Mouse (Mus musculus): ENCODE measurements at regions not wholly inside any gene's neighbourhood (a gene's known extent, or its start where the extent isn't known, plus 50 kb on each side); places are given as distances from the start of the nearest gene placed in this dataset.

- no peaks in the 10 kb centered on the region for H3K27me3 ChIP-seq (ENCODE audit: control insufficient read depth, insufficient read depth, low read length)
- H3K9me3 ChIP-seq (ENCODE audit: control insufficient read depth, low read length), result no peaks in the 10 kb centered on the region
- H3K9ac ChIP-seq (ENCODE audit: low read depth, low read length), result no peak overlapping the region
- H3K4me3 ChIP-seq (ENCODE audit: low read length), result no peak overlapping the region
- ATAC-seq (ENCODE audit: low FRiP score, low TSS enrichment), result no peak
- no peak overlapping the region for H3K27ac ChIP-seq (ENCODE audit: low read depth, low read length)
- WGBS, result 72% methylated on average over 1 of the region's 1 CpGs
- no peak overlapping the region for H3K4me2 ChIP-seq (replicated peaks; ENCODE audit: low read depth, low read length)
- no peaks in the 10 kb centered on the region for H3K36me3 ChIP-seq (ENCODE audit: control insufficient read depth, insufficient read depth, low read length)
- no peaks in the 10 kb centered on the region for H3K4me1 ChIP-seq (ENCODE audit: control insufficient read depth, insufficient read depth, low read length)
These were observed 346.8 kb upstream of the Prkd1 start for GRCm38 (mm10) chr12:50995664-50996063.

- no peak for ATAC-seq (ENCODE audit: low FRiP score, low TSS enrichment)
- Histone ChIP-seq H3K4me3 (ENCODE audit: low read length) (no peak overlapping the region), H3K9me3 (ENCODE audit: control insufficient read depth, low read length) (no peaks in the 10 kb centered on the region), H3K4me2 (replicated peaks; ENCODE audit: low read depth, low read length) (no peak overlapping the region), H3K9ac (ENCODE audit: low read depth, low read length) (no peak overlapping the region), H3K4me1 (ENCODE audit: control insufficient read depth, insufficient read depth, low read length) (no peaks in the 10 kb centered on the region), H3K27me3 (ENCODE audit: control insufficient read depth, insufficient read depth, low read length) (no peaks in the 10 kb centered on the region), H3K27ac (ENCODE audit: low read depth, low read length) (no peak overlapping the region), H3K36me3 (ENCODE audit: control insufficient read depth, insufficient read depth, low read length) (no peaks in the 10 kb centered on the region)
- WGBS, result 75% methylated on average over 12 of the region's 12 CpGs
These were observed 340.8 kb upstream of the Prkd1 start for GRCm38 (mm10) chr12:50989561-50990325.

DNA sequence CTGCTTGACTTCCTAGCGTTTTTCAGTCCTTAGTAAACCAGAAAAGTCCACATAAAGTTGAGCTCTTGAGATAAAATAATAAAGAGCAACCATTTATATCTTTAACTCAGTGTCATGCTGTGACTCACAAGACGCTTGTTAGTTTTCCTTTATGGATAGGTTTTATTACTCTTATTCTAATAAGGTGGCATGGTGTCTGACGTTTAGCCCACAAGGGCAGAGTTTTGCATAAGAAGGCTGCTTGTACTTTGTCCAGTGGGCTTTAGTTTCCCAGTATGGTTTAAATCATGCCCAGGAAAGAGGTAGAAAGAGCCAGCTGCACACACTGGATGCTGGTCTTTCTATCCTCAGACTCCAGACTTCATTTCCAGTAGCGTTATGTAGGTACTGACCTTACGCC lies 332.4 kb upstream of the Prkd1 start:
- Histone ChIP-seq H3K27me3 (ENCODE audit: control insufficient read depth, insufficient read depth, low read length) (no peaks in the 10 kb centered on the region), H3K36me3 (ENCODE audit: control insufficient read depth, insufficient read depth, low read length) (no peaks in the 10 kb centered on the region), H3K4me1 (ENCODE audit: control insufficient read depth, insufficient read depth, low read length) (no peaks in the 10 kb centered on the region), H3K27ac (ENCODE audit: low read depth, low read length) (no peak overlapping the region), H3K9ac (ENCODE audit: low read depth, low read length) (no peak overlapping the region), H3K4me2 (replicated peaks; ENCODE audit: low read depth, low read length) (no peak overlapping the region), H3K9me3 (ENCODE audit: control insufficient read depth, low read length) (no peaks in the 10 kb centered on the region), H3K4me3 (ENCODE audit: low read length) (no peak overlapping the region)
- ATAC-seq (ENCODE audit: low FRiP score, low TSS enrichment), result no peak
- 83% methylated on average over 5 of the region's 5 CpGs for WGBS

DNA sequence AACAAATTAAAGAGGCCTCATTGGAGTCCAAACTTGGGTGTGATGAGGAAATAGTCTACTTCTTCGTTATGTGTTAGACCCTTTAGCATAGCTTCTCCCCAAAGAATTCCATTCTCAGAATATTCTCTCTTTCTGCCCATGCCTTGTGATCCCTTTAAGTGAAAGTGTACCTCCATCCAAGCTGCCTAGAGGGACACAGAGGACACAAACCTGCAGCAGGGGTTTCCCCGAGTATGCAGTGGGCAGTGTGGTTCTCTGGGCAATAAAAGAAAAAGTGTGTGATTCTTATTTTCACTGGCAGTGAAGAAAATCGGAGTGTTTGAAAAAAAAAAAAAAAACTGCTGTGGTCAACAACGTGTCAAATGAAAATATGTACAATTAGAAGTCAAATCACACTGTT lies 331.9 kb upstream of the Prkd1 start:
- Histone ChIP-seq H3K27ac (ENCODE audit: low read depth, low read length) (no peak overlapping the region), H3K4me2 (replicated peaks; ENCODE audit: low read depth, low read length) (no peak overlapping the region), H3K4me1 (ENCODE audit: control insufficient read depth, insufficient read depth, low read length) (no peaks in the 10 kb centered on the region), H3K9ac (ENCODE audit: low read depth, low read length) (no peak overlapping the region), H3K4me3 (ENCODE audit: low read length) (no peak overlapping the region), H3K9me3 (ENCODE audit: control insufficient read depth, low read length) (no peaks in the 10 kb centered on the region), H3K27me3 (ENCODE audit: control insufficient read depth, insufficient read depth, low read length) (no peaks in the 10 kb centered on the region), H3K36me3 (ENCODE audit: control insufficient read depth, insufficient read depth, low read length) (no peaks in the 10 kb centered on the region)
- ATAC-seq (ENCODE audit: low FRiP score, low TSS enrichment), result no peak
- WGBS, result 74% methylated on average over 4 of the region's 4 CpGs

- no peaks in the 10 kb centered on the region for H3K9me3 ChIP-seq (ENCODE audit: control insufficient read depth, low read length)
- H3K4me3 ChIP-seq (ENCODE audit: low read length), result no peak overlapping the region
- 93% methylated on average over 1 of the region's 1 CpGs for WGBS
- no peak overlapping the region for H3K27ac ChIP-seq (ENCODE audit: low read depth, low read length)
- no peak overlapping the region for H3K4me2 ChIP-seq (replicated peaks; ENCODE audit: low read depth, low read length)
- H3K27me3 ChIP-seq (ENCODE audit: control insufficient read depth, insufficient read depth, low read length), result no peaks in the 10 kb centered on the region
- no peaks in the 10 kb centered on the region for H3K4me1 ChIP-seq (ENCODE audit: control insufficient read depth, insufficient read depth, low read length)
- no peak for ATAC-seq (ENCODE audit: low FRiP score, low TSS enrichment)
- H3K9ac ChIP-seq (ENCODE audit: low read depth, low read length), result no peak overlapping the region
- H3K36me3 ChIP-seq (ENCODE audit: control insufficient read depth, insufficient read depth, low read length), result no peaks in the 10 kb centered on the region
These were observed 321.8 kb upstream of the Prkd1 start for GRCm38 (mm10) chr12:50970759-50971122.

- Histone ChIP-seq H3K36me3 (ENCODE audit: control insufficient read depth, insufficient read depth, low read length) (no peaks in the 10 kb centered on the region), H3K9ac (ENCODE audit: low read depth, low read length) (no peak overlapping the region), H3K4me1 (ENCODE audit: control insufficient read depth, insufficient read depth, low read length) (no peaks in the 10 kb centered on the region), H3K4me3 (ENCODE audit: low read length) (no peak overlapping the region), H3K9me3 (ENCODE audit: control insufficient read depth, low read length) (no peaks in the 10 kb centered on the region), H3K27me3 (ENCODE audit: control insufficient read depth, insufficient read depth, low read length) (no peaks in the 10 kb centered on the region), H3K27ac (ENCODE audit: low read depth, low read length) (no peak overlapping the region), H3K4me2 (replicated peaks; ENCODE audit: low read depth, low read length) (no peak overlapping the region)
- WGBS, result 85% methylated on average over 4 of the region's 4 CpGs
- no peak for ATAC-seq (ENCODE audit: low FRiP score, low TSS enrichment)
These were observed 321.2 kb upstream of the Prkd1 start for GRCm38 (mm10) chr12:50969887-50970758.

- no peaks in the 10 kb centered on the region for H3K27me3 ChIP-seq (ENCODE audit: control insufficient read depth, insufficient read depth, low read length)
- H3K4me2 ChIP-seq (replicated peaks; ENCODE audit: low read depth, low read length), result no peak overlapping the region
- no peak overlapping the region for H3K4me3 ChIP-seq (ENCODE audit: low read length)
- WGBS, result 85% methylated on average over 3 of the region's 3 CpGs
- no peak for ATAC-seq (ENCODE audit: low FRiP score, low TSS enrichment)
- H3K4me1 ChIP-seq (ENCODE audit: control insufficient read depth, insufficient read depth, low read length), result no peaks in the 10 kb centered on the region
- no peak overlapping the region for H3K9ac ChIP-seq (ENCODE audit: low read depth, low read length)
- no peak overlapping the region for H3K27ac ChIP-seq (ENCODE audit: low read depth, low read length)
- H3K36me3 ChIP-seq (ENCODE audit: control insufficient read depth, insufficient read depth, low read length), result no peaks in the 10 kb centered on the region
- no peaks in the 10 kb centered on the region for H3K9me3 ChIP-seq (ENCODE audit: control insufficient read depth, low read length)
These were observed 320.5 kb upstream of the Prkd1 start for GRCm38 (mm10) chr12:50969402-50969801.

GRCm38 (mm10) chr12:50967168-50967810 lies 318.4 kb upstream of the Prkd1 start:
- Histone ChIP-seq H3K4me1 (ENCODE audit: control insufficient read depth, insufficient read depth, low read length) (no peaks in the 10 kb centered on the region), H3K4me3 (ENCODE audit: low read length) (no peak overlapping the region), H3K9me3 (ENCODE audit: control insufficient read depth, low read length) (no peaks in the 10 kb centered on the region), H3K9ac (ENCODE audit: low read depth, low read length) (no peak overlapping the region), H3K27me3 (ENCODE audit: control insufficient read depth, insufficient read depth, low read length) (no peaks in the 10 kb centered on the region), H3K27ac (ENCODE audit: low read depth, low read length) (no peak overlapping the region), H3K36me3 (ENCODE audit: control insufficient read depth, insufficient read depth, low read length) (no peaks in the 10 kb centered on the region), H3K4me2 (replicated peaks; ENCODE audit: low read depth, low read length) (no peak overlapping the region)
- ATAC-seq (ENCODE audit: low FRiP score, low TSS enrichment), result peak; percentile 96
- 21% methylated on average over 5 of the region's 5 CpGs for WGBS

DNA sequence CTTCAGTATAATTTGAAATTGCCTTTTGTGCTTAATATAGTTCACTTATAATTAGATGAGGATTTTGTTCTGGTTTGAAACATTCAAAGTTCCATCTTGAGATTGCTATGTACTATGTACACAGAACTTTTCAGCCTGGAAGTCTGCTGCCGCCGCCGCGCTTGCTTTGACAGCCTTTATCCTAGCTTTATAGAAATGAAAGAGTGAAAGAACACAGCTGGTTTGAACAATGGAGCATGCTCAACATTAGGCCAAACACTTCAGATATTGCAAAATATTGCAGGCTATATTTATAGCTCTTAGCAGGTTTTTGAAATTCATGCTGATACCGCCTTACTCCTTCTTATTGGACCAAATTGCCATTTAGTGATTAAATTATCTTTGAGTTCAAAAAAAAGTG lies 305.1 kb upstream of the Prkd1 start:
- Histone ChIP-seq H3K27ac (ENCODE audit: low read depth, low read length) (no peak overlapping the region), H3K4me2 (replicated peaks; ENCODE audit: low read depth, low read length) (no peak overlapping the region), H3K9me3 (ENCODE audit: control insufficient read depth, low read length) (no peaks in the 10 kb centered on the region), H3K36me3 (ENCODE audit: control insufficient read depth, insufficient read depth, low read length) (no peaks in the 10 kb centered on the region), H3K4me1 (ENCODE audit: control insufficient read depth, insufficient read depth, low read length) (no peaks in the 10 kb centered on the region), H3K9ac (ENCODE audit: low read depth, low read length) (no peak overlapping the region), H3K4me3 (ENCODE audit: low read length) (no peak overlapping the region), H3K27me3 (ENCODE audit: control insufficient read depth, insufficient read depth, low read length) (no peaks in the 10 kb centered on the region)
- WGBS, result 90% methylated on average over 5 of the region's 5 CpGs
- ATAC-seq (ENCODE audit: low FRiP score, low TSS enrichment), result no peak

All from kidney, embryonic 14.5 days (tissue).